Mouse (Mus musculus) liver, postnatal 0 days (tissue): Measurements from ENCODE around the gene Ubtf.

ENCODE experiments used
- CTCF ChIP-seq: sonication (generic); IDR thresholded peaks from 2 replicates; pipeline ENCODE4 v1.5.1; 2016; ENCODE audit warnings: antibody characterized with exemption, low read depth
- EP300 ChIP-seq: IDR thresholded peaks from 2 replicates; pipeline ENCODE4 v1.6.1; 2016; ENCODE audit warnings: antibody characterized with exemption, low read depth, mild to moderate bottlenecking

DNA sequence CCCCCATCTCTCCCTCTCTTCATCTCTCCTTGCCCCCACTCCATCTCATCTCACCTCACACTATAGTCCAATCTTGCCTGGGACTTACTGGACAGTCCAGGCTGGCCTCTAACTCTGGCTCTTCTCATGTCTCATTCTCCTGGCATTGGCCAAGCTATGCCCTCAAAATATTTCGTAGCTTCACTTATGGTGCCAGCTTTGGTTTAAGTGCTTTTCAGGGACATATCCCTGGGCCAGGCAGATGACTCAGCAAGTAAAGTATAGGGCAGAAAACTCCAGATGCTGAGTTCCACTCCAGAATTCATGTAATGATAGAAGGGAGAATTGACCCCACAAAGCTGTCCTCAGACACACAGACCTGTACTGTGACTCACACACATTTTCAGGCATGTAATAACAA is 16.6 kb upstream of the Ubtf start:
- TF ChIP-seq CTCF (no peak), EP300 (no peak)
